Mouse (Mus musculus) T-helper 17 cell (primary cell): ENCODE measurements at regions not wholly inside any gene's neighbourhood (a gene's known extent, or its start where the extent isn't known, plus 50 kb on each side); places are given as distances from the start of the nearest gene placed in this dataset.
"Not testable (repeated sequence)": the region's sequence is repeated elsewhere in the genome, so short reads cannot be mapped to it uniquely, and the experiment has no call there.

Experiments used
- in situ Hi-C, 2 experiments: fragments of 300-600 bp; cut with MboI, MseI; formaldehyde crosslinking; loops; 1 replicate in 1 of 2; 2 replicates in 1 of 2; pipeline ENCODE4 v1.15.1; 2025; ENCODE audit warnings: high pct_unique_total_duplicates in 2 of 2

GRCm38 (mm10) chr17:82377176-82377592, 639.0 kb upstream of the Slc8a1 start:
- in situ Hi-C loops: no loop called here

- in situ Hi-C loops: no loop called here
These were observed 629.7 kb upstream of the Slc8a1 start for GRCm38 (mm10) chr17:82367876-82368275.

- in situ Hi-C loops: no loop called here
These were observed 627.8 kb upstream of the Slc8a1 start for GRCm38 (mm10) chr17:82366001-82366400.

GRCm38 (mm10) chr17:82348636-82349035, 610.5 kb upstream of the Slc8a1 start:
- in situ Hi-C loops: no loop called here

GRCm38 (mm10) chr17:82331429-82331828, 593.3 kb upstream of the Slc8a1 start:
- in situ Hi-C loops: no loop called here

- in situ Hi-C loops: no loop called here
These were observed 574.0 kb upstream of the Slc8a1 start for GRCm38 (mm10) chr17:82312191-82312590.

GRCm38 (mm10) chr17:82306347-82306746, 568.2 kb upstream of the Slc8a1 start:
- in situ Hi-C loops: no loop called here

- in situ Hi-C loops: no loop called here
These were observed 539.6 kb upstream of the Slc8a1 start for GRCm38 (mm10) chr17:82277728-82278127.

GRCm38 (mm10) chr17:82273946-82274345, 535.8 kb upstream of the Slc8a1 start:
- in situ Hi-C loops: no loop called here

- in situ Hi-C loops: no loop called here
These were observed 534.7 kb upstream of the Slc8a1 start for GRCm38 (mm10) chr17:82272845-82273244.

GRCm38 (mm10) chr17:82266842-82267241, 528.7 kb upstream of the Slc8a1 start:
- in situ Hi-C loops: not testable (repeated sequence)

- in situ Hi-C loops: no loop called here
These were observed 514.2 kb upstream of the Slc8a1 start for GRCm38 (mm10) chr17:82252362-82252761.

- in situ Hi-C loops: no loop called here
These were observed 513.7 kb upstream of the Slc8a1 start for GRCm38 (mm10) chr17:82251841-82252240.

GRCm38 (mm10) chr17:82238361-82238760, 500.2 kb upstream of the Slc8a1 start:
- in situ Hi-C loops: no loop called here

- in situ Hi-C loops: no loop called here
These were observed 499.3 kb upstream of the Slc8a1 start for GRCm38 (mm10) chr17:82237456-82237855.

GRCm38 (mm10) chr17:82215728-82216623, 477.8 kb upstream of the Slc8a1 start:
- in situ Hi-C loops: no loop called here

GRCm38 (mm10) chr17:82199981-82200380, 461.8 kb upstream of the Slc8a1 start:
- in situ Hi-C loops: no loop called here

- in situ Hi-C loops: no loop called here
These were observed 461.0 kb upstream of the Slc8a1 start for GRCm38 (mm10) chr17:82199031-82199642.

GRCm38 (mm10) chr17:82184261-82184660, 446.1 kb upstream of the Slc8a1 start:
- in situ Hi-C loops: no loop called here

- in situ Hi-C loops: no loop called here
These were observed 433.0 kb upstream of the Slc8a1 start for GRCm38 (mm10) chr17:82171216-82171615.

GRCm38 (mm10) chr17:82153446-82153845, 415.3 kb upstream of the Slc8a1 start:
- in situ Hi-C loops: no loop called here

- in situ Hi-C loops: no loop called here
These were observed 396.7 kb upstream of the Slc8a1 start for GRCm38 (mm10) chr17:82134843-82135242.

- in situ Hi-C loops: no loop called here
These were observed 394.8 kb upstream of the Slc8a1 start for GRCm38 (mm10) chr17:82132941-82133340.
